In genomic region chr12:105936812-105937530, GRCm38 (mm10) we compare ENCODE assay signal across 14 mouse cellular contexts.
DNase-seq lines count a peak whose midpoint lies in the region; ATAC-seq lines count a peak whose summit lies in the region.
"Had no signal": no experiment of that assay in that cellular context is flagged by ENCODE, and none has a peak within 500 bp of the region (broad histone marks: within the 10 kb centered on the region; RNA-seq: fewer than 3 reads in every experiment).

No protein-coding gene starts in this region.

- no peak for ATAC-seq in heart, embryonic 12.5 days (ENCODE audit: insufficient number of reproducible peaks, low FRiP score)
- peak; percentile 95 for ATAC-seq in megakaryocyte, adult 5-6 weeks (ENCODE audit: poor library complexity, severe bottlenecking)

- H3K9ac ChIP-seq in heart, embryonic 12.5 days: no peak overlapping the region
- H3K9ac ChIP-seq: lung, embryonic 15.5 days; neural tube, embryonic 15.5 days; stomach, embryonic 15.5 days had no signal

- H3K27me3 ChIP-seq in heart, embryonic 12.5 days (replicated peaks): peaks cover 24% of the 10 kb centered on the region
- H3K27me3 ChIP-seq in heart, embryonic 10.5 days (ENCODE audit: insufficient read depth, poor library complexity, severe bottlenecking): peaks cover 48% of the 10 kb centered on the region
- peaks cover 32% of the 10 kb centered on the region for H3K27me3 ChIP-seq in limb, embryonic 10.5 days (ENCODE audit: low read depth, poor library complexity, severe bottlenecking)

- peak; percentile 5 to 62 for DNase-seq in heart, adult 18-20 months
- DNase-seq in MEL-GATA-1-ER (ENCODE audit: extremely low read depth, low read depth): peak; percentile 18
- DNase-seq in heart, embryonic 10.5 days (ENCODE audit: low spot score): peak; percentile 71
- no peak for DNase-seq in cerebellum, postnatal 25 days
- DNase-seq in cerebellum, adult 11-12 months: no peak
- DNase-seq in limb, embryonic 10.5 days (ENCODE audit: low spot score): no peak
- DNase-seq: adrenal gland, adult 8-10 months had no signal

- no peaks in the 10 kb centered on the region for H3K36me3 ChIP-seq in heart, embryonic 12.5 days
- H3K36me3 ChIP-seq in heart, embryonic 10.5 days: no peaks in the 10 kb centered on the region
- no peaks in the 10 kb centered on the region for H3K36me3 ChIP-seq in limb, embryonic 10.5 days
- H3K36me3 ChIP-seq: lung, embryonic 15.5 days; neural tube, embryonic 15.5 days; stomach, embryonic 15.5 days had no signal

- WGBS in heart, embryonic 12.5 days: 78% methylated on average over 18 of the region's 18 CpGs
- WGBS in heart, embryonic 10.5 days: 73% methylated on average over 18 of the region's 18 CpGs
- WGBS in limb, embryonic 10.5 days: 91% methylated on average over 18 of the region's 18 CpGs

- H3K4me3 ChIP-seq in heart, embryonic 12.5 days: no peak overlapping the region
- no peak overlapping the region for H3K4me3 ChIP-seq in heart, embryonic 10.5 days
- H3K4me3 ChIP-seq in limb, embryonic 10.5 days: no peak overlapping the region
- H3K4me3 ChIP-seq: heart, adult 2 months; lung, embryonic 15.5 days; neural tube, embryonic 15.5 days; stomach, embryonic 15.5 days had no signal

- H3K4me1 ChIP-seq in heart, embryonic 12.5 days (replicated peaks): no peaks in the 10 kb centered on the region; the same call in 1 of the 2 replicates
- H3K4me1 ChIP-seq in heart, embryonic 10.5 days: peaks cover 9% of the 10 kb centered on the region
- peaks cover 11% of the 10 kb centered on the region for H3K4me1 ChIP-seq in limb, embryonic 10.5 days
- H3K4me1 ChIP-seq: stomach, embryonic 15.5 days had no signal

- no peaks in the 10 kb centered on the region for H3K9me3 ChIP-seq in heart, embryonic 12.5 days (replicated peaks)
- no peaks in the 10 kb centered on the region for H3K9me3 ChIP-seq in heart, embryonic 10.5 days
- H3K9me3 ChIP-seq in limb, embryonic 10.5 days (replicated peaks): no peaks in the 10 kb centered on the region
- H3K9me3 ChIP-seq: lung, embryonic 15.5 days; neural tube, embryonic 15.5 days; stomach, embryonic 15.5 days had no signal

- H3K4me2 ChIP-seq in heart, embryonic 12.5 days: no peak overlapping the region
- H3K4me2 ChIP-seq: lung, embryonic 15.5 days; neural tube, embryonic 15.5 days; stomach, embryonic 15.5 days had no signal

- no peak overlapping the region for H3K27ac ChIP-seq in heart, embryonic 12.5 days (ENCODE audit: poor library complexity, severe bottlenecking)
- no peak overlapping the region for H3K27ac ChIP-seq in heart, embryonic 10.5 days
- H3K27ac ChIP-seq in limb, embryonic 10.5 days: no peak overlapping the region
- H3K27ac ChIP-seq: heart, adult 2 months; kidney, postnatal 0 days; lung, embryonic 15.5 days; neural tube, embryonic 15.5 days; stomach, embryonic 15.5 days had no signal

Comparison
In these comparisons a context has a peak if more than half of its experiments do, and no peak if none do; other contexts are left out.
1. DNase-seq: peak in heart, adult 18-20 months (2 of 2), MEL-GATA-1-ER (single experiment) and heart, embryonic 10.5 days (single experiment); none in cerebellum, postnatal 25 days (0 of 2), cerebellum, adult 11-12 months (single experiment) and limb, embryonic 10.5 days (single experiment).